Mouse (Mus musculus): ENCODE results near the gene Vwa8. TPM values are rescaled to one million over a fixed set of nuclear protein-coding genes. Genes with fewer than 3 reads are reported as not detected.

Gene Vwa8
- 4.5 and 5.7 TPM in 2 replicates for polyA plus RNA-seq (2012)

DNA sequence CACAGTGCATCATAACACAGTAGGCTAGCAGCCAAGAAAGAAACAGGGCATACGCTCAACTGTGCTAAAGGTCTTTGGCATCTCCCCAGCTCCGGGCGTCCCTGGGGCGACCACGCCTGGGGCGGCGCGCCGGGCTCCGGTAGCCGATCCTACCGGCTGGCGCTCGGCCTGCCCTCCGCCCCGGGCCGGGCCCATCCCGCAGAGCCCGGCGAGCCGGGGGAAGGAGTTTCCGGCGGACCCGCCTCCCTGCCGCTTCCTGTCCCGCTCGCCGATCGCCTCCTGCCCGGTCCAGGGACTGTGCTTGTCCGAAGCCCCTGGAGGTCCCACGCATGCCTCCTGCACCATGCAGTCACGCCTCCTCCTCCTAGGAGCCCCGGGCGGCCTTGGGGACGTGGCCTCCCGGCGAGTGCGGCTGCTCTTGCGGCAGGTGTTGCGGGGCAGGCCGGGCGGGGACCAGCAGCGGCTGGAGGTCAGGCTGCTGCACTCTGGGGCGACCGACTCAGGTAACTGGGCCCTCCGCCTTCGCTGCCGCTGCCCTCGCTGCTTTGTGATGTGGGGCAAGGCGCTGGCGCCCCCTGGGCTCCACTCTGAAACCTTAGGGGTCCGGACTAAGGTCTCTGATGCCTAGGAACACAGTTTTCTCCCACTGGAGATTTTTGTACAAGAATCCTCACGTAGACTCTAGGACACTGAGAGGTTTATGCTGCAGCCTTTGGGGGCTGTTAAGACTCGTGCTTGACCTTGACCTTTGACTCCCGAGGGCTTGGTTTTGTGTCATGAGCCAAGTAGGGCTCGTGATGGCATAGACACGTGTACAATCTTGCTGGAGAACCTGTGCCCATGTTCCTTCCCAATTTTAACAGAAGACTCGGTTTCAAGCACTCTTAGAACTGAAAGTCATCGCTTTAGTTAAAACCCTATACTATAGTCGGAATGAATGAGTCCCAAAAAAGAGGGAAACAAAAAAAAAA is at the start of gene Vwa8:
Gene Vwa8, plus strand, starts transcription at position 112 of the 971 bp plus-strand sequence.
- TF ChIP-seq GATA1 (IDR thresholded peaks at IDR 0.05; ENCODE audit: low read length) = no peak

DNA sequence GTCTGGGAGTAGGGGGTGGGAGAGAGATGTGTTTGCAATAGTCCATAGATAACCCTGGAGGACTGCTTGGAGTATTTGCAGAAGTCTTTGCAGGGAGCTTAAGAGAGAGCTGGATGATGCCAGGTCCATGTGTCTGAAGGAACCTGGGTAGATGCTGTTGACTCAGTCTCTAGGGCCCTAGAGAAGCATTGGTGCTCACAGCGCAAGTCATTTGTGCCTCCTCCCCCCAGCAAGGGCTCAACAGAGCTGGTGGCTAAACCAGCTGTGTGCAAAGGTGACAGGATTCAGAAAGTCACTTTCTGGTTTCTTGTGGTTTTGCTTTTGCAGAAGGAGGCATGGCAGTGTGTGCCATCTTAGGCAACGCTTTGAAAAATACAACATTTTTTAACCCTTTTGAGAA is 46.5 kb upstream of the Vwa8 start:
- no peak for TF ChIP-seq GATA1 (IDR thresholded peaks at IDR 0.05; ENCODE audit: low read length)

DNA sequence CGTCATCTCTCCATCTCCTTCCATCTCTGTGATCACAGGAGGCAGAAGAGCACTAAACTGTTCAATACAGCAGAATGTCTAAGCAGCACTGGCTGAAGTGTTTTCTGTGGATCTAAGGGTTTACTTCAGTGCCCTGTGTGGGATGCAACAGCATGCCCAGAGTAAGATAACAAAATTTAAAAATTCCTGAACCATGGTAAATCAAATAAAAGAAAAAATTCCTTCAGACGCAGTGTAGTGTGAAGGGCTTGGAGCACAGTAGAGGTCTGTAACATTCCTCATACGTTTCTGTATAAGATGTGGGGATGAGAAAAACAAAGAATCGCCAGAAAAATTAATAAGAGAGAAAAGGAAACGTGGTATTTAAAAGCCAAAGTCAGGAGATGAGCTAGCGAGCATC is 44.9 kb upstream of the Vwa8 start:
- no peak for TF ChIP-seq GATA1 (IDR thresholded peaks at IDR 0.05; ENCODE audit: low read length)

DNA sequence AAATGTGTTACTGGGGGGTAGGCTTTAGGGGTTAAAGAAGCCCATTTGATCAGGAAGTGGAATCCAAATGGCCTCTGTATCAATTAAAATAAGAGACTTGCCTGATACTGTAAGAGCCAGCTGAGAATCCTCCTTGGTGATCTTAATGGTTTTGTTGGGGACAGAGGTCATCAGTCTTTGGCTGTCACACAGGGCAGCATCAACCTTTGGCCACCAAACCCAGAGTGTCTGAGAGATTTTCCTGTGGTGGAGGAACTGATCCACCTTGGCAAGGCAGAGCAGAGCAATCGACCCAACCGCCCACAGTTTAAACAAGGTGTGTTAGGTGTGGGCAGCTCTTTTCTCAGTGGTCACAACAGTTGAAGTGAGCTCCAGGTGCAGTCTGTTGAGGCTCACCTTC is 36.0 kb upstream of the Vwa8 start:
- no peak for TF ChIP-seq GATA1 (IDR thresholded peaks at IDR 0.05; ENCODE audit: low read length)

DNA sequence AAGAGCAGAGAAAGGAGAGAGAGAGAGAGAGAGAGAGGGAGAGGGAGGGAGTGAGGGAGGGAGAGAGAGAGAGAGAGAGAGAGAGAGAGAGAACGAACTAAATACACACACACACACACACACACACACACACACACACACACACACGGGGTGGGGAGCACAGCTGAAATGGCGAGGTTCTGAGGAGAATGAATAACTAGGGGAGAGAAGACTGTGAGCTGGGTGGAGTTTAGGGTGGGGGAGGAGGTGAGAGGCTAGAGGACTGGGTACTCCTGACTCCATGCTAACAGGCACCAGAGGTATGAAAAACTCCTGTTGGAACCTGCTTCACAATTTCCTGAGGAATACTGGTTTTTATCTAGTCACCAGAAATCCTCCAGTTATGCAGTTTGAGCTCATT is 32.4 kb upstream of the Vwa8 start:
- TF ChIP-seq GATA1 (IDR thresholded peaks at IDR 0.05; ENCODE audit: low read length) = no peak

DNA sequence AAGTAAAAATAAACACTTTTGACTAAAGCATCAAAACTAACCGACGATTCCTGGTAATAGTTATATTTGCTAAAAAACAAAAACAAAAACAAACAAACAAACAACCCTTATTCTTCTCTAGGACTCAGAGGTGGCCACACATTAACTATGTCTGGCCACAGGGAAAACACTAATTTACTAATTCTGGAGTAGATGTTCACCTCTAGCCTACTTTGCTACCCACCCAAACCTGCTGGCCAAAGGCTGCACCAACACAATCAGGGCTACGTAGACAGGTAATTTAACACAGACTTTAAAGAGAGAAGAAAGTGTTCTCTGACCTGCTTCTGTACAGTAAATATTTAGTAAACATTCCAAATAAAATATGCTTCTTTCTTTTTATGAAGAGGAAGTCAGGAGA is 31.2 kb upstream of the Vwa8 start:
- no peak for TF ChIP-seq GATA1 (IDR thresholded peaks at IDR 0.05; ENCODE audit: low read length)

DNA sequence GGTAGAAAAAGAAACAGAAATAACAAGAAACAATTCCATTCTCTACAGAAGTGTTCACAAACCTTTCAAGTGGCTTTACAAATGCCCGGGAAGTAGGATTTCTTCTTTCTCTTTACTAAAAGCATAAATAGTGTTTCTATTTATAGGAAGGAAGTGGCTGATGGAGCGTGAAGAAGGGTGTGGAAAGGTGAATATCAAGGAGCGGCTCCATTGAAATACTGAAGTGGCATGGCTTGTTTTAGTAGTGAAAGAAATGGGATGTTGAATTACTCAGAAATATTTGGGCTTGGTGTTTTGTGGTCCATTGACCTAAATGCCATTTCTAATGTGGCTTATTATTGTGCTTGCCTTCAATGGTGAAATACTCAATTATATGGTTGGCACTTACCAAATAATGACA is 30.4 kb upstream of the Vwa8 start:
- TF ChIP-seq GATA1 (IDR thresholded peaks at IDR 0.05; ENCODE audit: low read length) = no peak

DNA sequence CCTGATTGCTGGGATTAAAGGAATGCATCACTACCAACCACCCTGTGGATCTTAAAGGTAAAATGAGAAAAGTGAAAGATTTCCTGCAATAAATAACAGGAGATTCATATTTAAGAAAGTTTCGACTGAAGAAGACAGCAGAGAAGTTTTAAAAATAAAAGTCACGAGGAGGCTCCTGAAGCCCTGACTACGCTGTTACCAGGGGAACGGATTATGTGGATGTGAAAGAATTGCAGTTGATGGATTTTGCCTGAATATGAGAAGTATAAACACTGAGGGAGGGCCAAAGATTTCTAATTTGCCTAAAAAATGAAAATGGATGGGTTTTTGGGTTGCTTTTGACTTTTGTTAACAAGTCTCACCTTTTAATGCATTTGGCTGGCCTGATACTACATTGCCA is 24.8 kb upstream of the Vwa8 start:
- no peak for TF ChIP-seq GATA1 (IDR thresholded peaks at IDR 0.05; ENCODE audit: low read length)

DNA sequence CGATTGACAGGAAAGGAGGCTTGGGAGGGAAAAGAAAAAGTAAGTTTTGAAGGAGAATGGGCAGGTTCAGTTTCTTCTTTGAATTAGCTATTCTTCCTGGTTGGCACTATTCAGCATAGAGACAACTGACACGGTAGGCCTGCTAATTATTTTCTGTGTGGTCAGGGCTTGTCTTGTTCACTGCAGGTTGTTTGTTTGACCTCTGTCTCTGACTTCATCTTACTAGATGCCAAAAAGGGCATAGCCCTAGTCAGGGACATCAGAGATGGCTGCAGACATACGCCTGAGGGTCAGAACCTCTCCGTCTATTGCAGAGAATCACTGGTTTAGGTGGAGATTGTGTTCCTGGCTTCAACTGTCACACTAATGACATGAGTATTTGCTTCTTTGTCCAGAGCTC is 24.3 kb upstream of the Vwa8 start:
- TF ChIP-seq GATA1 (IDR thresholded peaks at IDR 0.05; ENCODE audit: low read length) = no peak

DNA sequence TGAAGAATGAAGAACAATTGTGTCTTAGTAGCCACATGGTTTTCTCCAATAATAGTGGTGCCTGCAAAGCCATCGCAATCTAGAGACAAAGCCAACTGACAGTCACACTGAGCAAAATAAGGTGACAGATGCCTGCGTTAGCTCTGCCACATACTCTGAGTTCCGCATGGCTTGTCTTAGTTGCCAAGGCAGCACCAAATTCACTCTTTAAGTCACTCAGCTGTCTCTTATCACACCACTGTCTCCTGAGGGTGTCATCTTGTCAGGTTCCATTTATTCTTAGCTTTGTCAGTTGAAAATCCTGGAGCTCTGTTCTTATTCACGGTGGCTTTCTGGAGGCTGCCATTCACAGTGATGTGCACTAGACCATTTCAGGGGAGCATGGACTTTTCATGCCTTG is 17.7 kb upstream of the Vwa8 start:
- no peak for TF ChIP-seq GATA1 (IDR thresholded peaks at IDR 0.05; ENCODE audit: low read length)

DNA sequence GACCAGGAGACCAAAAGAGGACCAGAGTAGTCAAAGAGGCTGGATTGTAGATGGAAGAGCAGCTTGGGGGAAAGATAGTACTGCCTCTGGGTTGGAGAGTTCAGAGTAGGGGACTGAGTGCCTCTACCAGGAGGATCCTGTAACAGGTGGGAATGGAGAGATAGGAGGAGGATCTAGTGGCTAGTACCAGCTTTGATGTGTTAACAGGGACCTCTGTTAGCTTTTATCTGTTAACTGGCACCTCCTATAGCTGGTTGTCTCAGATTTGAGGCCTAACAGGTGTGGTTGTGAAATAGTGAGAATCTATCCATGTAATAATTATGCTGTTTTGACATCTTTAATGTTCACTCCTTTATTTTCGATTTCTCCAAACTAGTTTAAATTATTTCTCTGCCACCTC is 904 bp upstream of the Vwa8 start:
- TF ChIP-seq GATA1 (IDR thresholded peaks at IDR 0.05; ENCODE audit: low read length) = no peak

DNA sequence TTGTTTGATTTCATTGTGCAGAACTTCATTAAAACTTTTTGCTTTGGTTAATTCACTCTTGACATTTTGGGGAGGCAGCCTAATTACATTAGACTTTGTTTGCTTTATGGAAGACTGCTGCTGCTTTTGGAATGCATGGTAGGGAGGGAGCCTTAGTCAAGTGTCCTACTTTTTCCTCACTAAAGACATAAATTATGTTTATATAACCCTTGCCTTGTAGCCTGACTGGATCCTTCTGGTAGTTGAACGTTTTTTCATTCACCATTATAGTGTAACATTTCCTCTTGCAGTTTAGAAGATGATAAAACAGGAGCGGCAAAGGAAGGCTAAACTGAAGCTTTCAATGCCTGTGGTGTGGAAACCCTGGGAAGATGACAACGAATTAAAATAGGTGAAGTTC is 375 bp upstream of the Vwa8 start:
- TF ChIP-seq GATA1 (IDR thresholded peaks at IDR 0.05; ENCODE audit: low read length) = no peak

DNA sequence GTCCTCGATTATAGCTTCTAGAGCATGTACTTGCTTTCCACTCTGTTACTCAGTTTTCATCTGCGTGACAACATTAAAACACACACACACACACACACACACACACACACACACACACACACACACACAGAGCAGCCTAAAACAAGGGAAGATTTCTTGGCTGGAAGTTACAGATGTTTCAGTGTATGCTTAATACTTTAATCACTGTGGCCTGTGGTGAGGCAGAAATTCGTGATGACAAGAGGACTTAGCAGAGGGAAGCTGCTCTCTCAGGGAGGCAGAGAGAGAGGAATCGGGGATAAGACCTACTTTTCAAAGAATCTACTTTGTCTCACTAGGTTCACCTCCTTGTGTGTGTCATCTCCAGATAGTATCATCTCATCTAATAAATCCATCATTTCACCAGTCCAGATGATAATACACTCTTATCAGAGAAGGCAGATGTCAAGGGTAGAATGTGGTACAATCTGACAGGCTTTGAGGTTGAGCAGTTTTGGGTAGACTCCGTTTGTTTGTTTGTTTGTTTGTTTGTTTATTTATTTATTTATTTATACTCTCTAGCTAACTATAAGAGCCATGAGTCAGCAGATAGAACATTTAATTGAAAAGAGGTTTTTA is 1.2 kb downstream of the Vwa8 start:
- no peak for TF ChIP-seq GATA1 (IDR thresholded peaks at IDR 0.05; ENCODE audit: low read length)

DNA sequence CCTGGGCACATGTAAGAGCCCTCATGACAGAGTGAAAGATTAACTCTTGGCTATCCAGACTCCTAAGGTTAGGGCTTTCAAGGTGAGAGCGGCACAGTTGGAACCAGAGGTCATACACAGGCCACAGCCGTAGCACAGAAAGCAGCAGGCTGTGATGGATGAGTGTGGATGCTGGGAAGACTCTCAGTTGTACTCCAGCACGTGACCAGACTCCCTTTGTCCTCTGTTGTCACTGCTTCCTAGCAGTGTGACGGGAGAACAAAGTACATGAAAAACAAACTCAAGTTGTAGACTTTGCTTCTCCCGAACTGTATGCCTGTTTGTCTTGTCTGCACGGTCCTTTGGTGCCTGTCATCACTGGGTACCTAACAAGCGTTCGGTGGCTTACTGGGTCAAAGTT is 1.8 kb downstream of the Vwa8 start:
- TF ChIP-seq GATA1 (IDR thresholded peaks at IDR 0.05; ENCODE audit: low read length) = no peak

DNA sequence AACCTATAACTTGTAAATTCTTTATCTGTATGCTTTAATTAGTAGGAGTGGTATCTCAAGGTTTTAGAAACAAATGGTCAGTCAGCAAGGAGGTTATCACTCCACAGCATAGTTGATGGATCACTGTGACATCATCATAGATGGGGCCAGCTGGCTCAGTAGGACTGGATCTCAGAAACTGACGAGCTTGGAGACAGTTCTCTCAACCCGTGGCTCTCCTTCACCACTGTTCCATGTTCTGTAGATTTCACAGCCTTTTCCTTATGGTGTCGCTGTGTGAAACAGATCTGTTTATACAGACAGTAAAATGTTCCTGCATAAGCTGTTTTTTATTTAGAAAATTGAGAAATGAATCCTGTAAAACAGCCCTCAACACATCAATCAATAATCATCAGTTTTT is 2.5 kb downstream of the Vwa8 start:
- no peak for TF ChIP-seq GATA1 (IDR thresholded peaks at IDR 0.05; ENCODE audit: low read length)

DNA sequence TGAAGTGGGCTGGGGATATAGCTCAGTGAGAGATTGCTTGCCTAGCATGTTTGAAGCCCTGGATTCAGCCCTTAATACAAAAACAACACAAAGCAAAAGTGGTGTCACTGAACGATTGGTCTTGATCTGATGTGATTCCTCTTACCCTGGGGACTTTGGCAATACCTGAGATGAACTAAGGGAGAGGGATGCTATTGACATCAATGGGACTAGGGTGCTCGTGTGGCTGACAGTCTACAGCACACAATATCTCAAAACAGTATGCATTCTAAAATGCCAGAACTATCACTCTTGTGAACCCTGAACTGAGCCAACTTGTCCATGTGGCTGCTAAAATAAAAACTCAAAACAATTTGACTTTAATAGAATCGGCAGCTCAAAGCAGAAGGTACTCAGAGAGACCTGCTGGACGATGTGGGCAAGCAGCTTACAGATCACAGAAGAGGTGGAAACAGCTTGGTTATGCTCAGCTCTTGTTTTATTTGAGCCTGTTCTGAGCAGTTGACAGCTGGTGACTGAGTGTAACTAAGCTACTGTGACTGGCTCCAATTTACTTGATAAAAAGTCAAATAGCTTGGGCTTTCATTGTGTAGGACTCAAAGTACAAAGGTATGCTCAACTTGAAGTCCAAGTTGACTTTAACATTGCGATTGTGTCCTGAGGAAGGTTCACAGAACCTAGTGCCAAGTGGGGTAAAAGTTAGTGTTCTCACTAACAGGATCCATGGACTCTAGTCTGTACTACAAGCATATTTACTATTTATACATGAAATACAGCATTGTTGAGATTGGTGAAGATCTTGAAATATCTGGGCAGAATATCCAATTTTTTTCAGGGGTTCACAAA is 3.8 kb downstream of the Vwa8 start:
- no peak for TF ChIP-seq GATA1 (IDR thresholded peaks at IDR 0.05; ENCODE audit: low read length)

All from G1E-ER4 (cell line).